Mouse (Mus musculus): ENCODE measurements at regions not wholly inside any gene's neighbourhood (a gene's known extent, or its start where the extent isn't known, plus 50 kb on each side); places are given as distances from the start of the nearest gene placed in this dataset.

DNA sequence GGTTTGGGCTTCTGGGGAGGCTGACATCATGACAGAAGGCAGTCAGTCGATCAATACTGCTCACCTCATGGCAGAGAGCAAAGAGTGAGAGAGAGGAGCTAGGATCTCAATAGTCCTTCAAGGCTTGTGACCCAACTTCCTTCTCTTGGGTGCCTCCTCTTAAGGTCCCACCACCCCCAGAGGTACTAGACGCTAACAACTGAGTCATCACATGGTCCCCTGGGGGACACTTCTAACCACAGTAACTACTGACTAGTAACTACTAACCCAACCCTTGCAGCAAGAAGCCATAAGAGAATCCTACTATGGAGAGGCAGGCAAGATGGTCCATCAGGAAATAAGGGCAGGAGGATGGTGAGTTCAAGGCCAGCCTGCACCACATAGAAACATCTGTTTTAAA, 69.5 kb upstream of the Fbxo11 start:
- TF ChIP-seq CTCF (IDR thresholded peaks at IDR 0.05; ENCODE audit: low read depth) (no peak), EP300 (optimal IDR thresholded peaks at IDR 0.05) (no peak)

All from stomach, postnatal 0 days (tissue).